Mouse (Mus musculus): ENCODE results near the gene Slc25a47.
A peak's percentile ranks its signal among the peaks of the same experiment; 100 is the strongest.

Slc25a47 gene

DNA sequence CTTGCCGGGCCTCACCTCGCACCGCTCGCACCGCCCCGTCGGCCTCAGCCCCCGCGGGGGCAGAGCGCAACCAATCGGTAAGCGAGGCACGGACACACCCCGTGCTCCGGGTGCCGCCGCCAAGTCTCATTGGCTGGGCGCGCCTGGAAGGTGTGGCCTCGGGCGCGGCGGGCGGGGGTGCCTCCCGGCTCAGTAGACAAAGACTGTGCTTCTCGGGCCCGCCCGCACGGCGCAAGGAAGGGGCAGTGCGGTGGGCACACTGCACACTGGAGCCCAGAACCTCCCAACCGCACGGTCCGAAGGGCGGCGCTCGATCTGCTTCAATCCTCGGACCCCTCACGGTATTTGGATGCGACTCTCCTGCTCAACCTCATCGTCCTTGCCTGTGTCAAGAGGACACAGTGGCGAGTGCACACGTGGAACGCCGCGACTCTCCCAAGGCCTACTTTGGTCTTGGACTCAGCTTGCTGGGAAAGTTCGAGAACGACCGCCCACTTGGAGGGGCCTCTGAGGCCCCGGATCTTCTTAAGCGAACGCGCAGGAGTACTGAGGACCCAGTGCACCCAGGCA, at the start of gene Slc25a47, which contains the start of gene Slc25a29:
TSS of gene Slc25a47 (plus strand) at position 207 of the 570 bp plus-strand sequence.
TSS of gene Slc25a29 (minus strand) at position 44 of the 570 bp plus-strand sequence.
- peak; percentile 97 for DNase-seq

- no peak for DNase-seq
These were observed 48.5 kb upstream of the Slc25a47 start for GRCm38 (mm10) chr12:108787329-108787728.

DNA sequence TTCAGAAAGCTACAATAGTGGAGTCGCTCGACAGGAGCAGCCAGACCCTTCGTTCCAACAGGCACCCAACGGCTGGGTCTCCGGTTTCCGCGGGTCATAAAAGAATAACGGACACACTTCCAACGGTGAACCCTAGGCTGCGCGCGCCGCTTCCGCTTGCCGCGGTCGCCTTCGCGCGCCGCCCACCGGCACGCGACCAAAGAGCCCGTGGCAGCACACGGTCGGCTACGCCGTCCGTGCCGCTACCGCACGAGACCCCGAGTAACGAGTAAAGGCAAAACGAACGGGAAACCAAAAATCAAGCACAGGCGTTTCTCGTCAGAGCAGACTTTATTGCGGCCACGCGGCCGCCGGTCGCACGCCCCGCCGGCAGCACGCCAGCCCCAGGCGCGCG, 43.7 kb upstream of the Slc25a47 start:
- peak; percentile 77 for DNase-seq

DNA sequence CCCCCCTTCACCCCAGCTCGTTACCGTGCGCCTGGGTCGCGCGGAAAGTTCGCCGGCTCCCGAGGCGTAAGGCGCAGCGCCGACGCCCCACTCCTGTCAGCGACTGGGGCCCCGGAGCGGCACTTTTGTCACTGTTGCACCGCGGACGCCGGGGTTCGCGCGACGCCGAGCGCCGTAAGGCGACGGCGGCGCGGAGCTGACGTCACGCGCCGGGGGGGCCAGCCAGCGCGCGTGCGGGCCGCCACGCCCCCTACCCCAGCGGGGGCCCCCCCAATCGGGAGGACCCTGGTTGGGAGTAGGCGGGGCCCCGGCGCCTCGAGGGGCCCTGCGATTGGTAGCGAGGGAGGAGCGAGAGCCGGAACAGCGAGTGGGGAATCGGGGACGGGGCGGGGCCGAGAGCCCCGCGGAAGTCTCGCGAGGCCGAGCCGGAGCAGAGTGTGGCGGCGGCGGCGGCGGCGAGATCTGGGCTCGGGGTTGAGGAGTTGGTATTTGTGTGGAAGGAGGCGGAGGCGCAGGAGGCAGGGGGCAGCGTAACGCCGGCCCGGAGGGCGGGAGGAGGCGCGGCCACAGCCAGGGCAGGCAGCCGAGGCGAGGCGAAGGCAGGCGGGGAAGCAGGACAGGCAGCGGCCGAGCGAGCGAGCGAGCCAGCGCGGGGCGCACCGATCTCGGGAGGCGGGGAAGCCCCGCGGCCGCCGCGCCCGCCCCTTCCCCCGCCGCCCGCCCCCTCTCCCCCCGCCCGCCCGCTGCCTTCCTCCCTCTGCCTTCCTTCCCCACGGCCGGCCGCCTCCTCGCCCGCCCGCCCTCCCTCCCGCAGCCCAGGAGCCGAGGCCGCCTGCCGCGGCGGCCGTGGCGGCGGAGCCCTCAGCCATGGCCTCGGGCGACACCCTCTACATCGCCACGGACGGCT, 43.0 kb upstream of the Slc25a47 start, which contains the start of gene Yy1:
TSS of gene Yy1 (plus strand) at position 428 of the 907 bp plus-strand sequence.
- peak; percentile 98 for DNase-seq

DNA sequence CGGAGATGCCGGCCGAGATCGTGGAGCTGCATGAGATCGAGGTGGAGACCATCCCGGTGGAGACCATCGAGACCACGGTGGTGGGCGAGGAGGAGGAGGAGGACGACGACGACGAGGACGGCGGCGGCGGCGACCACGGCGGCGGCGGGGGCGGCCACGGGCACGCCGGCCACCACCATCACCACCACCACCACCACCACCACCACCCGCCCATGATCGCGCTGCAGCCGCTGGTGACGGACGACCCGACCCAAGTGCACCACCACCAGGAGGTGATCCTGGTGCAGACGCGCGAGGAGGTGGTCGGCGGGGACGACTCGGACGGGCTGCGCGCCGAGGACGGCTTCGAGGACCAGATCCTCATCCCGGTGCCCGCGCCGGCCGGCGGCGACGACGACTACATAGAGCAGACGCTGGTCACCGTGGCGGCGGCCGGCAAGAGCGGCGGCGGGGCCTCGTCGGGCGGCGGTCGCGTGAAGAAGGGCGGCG, 42.3 kb upstream of the Slc25a47 start:
- peak; percentile 59 for DNase-seq

DNA sequence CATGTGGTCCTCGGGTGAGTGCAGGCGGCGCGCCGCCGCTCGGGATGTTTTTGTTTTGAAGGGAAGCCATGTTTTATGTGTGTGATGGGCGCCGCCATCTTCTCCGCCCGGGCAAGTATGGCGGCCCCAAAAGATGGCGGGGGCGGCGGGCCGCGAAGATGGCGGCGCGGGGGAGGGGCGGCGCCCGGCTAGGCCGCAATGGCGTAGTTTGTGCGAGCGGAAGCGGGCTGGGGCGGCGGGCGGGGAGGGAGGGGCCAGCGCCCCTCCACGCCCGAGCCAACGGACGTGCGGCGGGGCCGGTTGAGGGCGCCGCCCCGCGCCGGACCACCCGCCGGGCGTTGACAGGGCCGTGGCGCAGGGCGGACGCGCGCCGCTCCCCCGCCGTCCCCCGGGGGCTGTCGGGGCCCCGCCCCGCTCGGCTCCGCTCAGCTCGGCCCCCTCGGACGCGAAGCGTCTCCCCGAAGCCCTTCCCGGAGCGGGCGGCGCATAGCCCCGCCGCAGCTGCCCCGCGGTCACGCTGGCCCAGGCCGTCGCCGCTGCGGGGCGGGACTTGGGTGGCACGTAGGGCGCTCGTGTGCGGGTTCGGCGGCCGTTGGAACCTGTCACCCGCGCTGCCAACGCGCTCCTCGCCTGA, 41.7 kb upstream of the Slc25a47 start:
- DNase-seq: peak; percentile 81

GRCm38 (mm10) chr12:108794979-108795537, 40.8 kb upstream of the Slc25a47 start:
- DNase-seq: no peak

DNA sequence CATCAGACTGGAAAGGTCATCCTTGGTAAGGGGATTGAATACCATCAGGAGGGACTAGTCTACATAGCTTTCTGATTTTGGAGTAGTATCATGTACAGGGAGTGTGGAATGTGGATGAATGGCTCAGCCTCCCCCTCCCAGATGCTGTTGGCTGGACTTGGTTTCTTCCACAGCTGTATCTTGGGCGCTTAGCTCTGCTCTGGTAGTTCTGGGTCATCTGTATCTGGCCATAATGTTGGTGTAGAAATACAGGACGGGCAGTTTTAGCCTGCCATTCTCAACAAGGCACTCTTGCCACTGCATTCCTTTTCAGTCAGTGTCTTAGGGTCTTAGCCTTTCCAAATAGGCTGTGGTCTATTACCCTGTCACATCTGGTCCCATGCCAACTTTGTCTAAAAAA, 34.2 kb upstream of the Slc25a47 start:
- DNase-seq: no peak

DNA sequence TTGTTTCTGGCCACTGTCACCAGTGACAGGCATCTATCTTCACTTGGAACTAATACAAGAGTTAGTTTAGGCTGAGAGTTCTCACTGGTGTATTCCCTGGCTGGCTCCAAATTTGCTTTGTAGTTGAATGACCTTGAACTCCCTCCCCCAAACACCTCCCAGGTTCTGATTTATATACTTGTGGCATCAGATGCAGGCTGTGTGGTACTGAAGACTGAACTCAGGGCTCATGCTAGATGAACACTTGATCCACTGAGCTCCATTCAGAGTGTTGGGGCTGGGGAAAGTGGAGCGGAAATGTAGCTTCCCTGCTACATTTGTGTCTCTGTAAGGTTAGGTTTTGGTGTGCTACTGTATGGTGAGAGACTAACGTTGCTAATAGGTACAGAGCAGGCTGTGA, 31.5 kb upstream of the Slc25a47 start:
- no peak for DNase-seq

- DNase-seq: no peak
These were observed 27.4 kb upstream of the Slc25a47 start for GRCm38 (mm10) chr12:108808465-108808864.

- DNase-seq: no peak
These were observed 26.1 kb upstream of the Slc25a47 start for GRCm38 (mm10) chr12:108809771-108810170.

DNA sequence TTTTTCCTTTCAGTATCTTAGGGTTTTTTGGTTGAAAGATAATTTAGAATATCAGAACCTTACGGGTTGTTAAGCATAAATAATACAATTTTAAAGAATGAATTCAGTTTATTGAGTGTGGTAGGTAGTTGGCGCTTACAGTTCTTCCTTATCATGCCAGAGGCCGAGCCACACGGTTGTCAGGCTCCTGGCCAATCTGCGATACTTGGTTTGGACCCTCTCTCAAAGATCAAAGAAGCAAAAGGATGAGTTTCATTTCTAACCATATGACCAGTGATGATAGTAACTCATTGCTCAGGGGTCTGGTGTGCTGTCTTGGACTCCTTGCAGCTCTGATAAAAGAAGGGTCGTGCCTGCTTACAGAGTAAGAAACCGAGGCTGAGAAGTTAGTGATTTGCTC, 25.5 kb upstream of the Slc25a47 start:
- DNase-seq: no peak

DNA sequence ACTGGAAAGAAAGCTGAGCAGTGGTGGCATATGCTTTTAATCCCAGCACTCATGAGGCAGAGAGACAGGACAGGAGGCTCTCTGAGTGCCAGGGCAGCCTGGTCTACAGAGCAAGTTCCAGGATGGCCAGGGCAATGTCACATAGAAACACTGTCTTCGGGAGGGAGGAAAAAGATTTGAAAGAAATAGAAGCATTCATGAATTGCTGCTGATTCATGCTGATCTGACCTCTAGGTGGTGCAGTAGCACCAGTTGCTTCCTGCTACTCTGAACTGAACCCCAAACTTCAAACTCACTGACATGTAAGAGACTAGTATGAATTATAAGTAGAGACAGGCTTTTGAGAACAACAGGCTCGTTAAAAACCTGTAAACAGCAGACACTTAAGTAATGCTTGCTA, 24.7 kb upstream of the Slc25a47 start:
- DNase-seq: no peak

DNA sequence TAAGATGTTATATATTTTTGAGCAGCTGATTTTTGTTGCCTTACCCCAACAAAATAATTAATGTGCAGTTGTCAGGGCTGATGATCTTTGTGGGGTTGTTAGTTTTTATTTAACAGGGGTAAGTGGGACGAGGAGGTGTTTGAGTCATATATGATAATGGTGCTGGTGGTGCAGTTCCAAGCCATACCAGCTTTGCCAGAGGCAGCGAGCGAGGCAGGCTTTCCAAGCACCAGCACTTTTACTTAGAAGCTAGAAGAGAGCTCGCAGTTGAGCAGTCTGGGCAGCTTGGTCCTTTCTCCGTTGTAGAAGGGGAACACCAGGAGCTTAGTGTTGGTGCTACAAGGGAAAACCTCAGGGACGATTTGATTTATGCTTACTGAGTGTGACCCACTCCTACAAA, 23.4 kb upstream of the Slc25a47 start:
- no peak for DNase-seq

- DNase-seq: no peak
These were observed 21.4 kb upstream of the Slc25a47 start for GRCm38 (mm10) chr12:108814470-108814869.

GRCm38 (mm10) chr12:108816569-108816968, 19.3 kb upstream of the Slc25a47 start:
- no peak for DNase-seq

DNA sequence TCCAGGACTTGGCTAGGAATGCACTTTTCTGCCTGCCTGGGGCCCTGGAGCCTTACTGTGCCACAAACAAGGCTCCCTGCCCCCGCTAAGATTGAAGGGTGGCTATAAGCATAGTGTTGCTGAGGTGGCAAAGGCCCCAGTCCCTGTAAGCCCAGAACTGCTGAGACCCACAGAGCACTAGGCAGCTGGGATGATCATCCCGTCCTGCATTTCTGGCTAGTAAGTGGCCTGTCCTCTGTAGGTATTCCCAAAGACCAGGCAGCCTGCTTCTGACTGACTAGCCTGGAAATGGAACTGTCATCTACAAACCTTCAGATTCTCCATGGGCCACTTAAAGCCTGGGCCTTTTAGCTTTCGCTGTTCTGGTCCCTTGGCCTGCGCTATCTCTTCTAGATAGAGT, 15.4 kb upstream of the Slc25a47 start:
- no peak for DNase-seq

- DNase-seq: no peak
These were observed 12.8 kb upstream of the Slc25a47 start for GRCm38 (mm10) chr12:108823036-108823435.

GRCm38 (mm10) chr12:108824225-108824874, 11.5 kb upstream of the Slc25a47 start:
- no peak for DNase-seq

DNA sequence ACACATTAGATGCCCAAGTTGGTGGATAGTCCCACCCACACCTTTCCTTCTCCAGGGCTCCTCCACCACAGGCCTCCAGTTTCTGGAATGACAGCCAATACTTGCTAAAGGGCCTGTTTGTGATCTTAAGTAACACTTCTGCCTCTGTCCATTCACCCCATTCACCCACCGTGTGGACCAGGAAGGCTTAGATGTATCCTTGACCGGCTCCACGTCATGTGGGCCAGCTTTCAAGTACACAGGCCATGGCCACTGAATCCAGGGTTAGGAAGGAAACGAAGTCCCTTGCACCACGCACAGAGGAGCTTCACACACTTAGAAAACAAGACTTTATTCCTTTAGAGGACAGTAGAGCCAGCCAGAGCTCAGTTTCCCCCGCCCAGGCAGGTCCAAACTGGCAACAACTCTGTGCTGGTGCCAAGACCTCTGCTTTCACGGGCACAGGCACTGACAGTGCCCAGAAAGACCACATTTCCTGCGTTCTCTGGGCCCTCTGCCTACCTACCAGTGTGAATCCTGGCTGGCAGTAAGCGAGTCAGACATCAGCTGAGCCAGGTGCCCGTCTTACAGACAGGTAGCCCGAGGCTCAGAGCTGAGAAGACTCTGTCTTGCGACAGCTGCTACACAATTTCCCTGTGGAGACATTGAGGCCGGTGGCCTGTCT, 10.2 kb upstream of the Slc25a47 start:
- no peak for DNase-seq

DNA sequence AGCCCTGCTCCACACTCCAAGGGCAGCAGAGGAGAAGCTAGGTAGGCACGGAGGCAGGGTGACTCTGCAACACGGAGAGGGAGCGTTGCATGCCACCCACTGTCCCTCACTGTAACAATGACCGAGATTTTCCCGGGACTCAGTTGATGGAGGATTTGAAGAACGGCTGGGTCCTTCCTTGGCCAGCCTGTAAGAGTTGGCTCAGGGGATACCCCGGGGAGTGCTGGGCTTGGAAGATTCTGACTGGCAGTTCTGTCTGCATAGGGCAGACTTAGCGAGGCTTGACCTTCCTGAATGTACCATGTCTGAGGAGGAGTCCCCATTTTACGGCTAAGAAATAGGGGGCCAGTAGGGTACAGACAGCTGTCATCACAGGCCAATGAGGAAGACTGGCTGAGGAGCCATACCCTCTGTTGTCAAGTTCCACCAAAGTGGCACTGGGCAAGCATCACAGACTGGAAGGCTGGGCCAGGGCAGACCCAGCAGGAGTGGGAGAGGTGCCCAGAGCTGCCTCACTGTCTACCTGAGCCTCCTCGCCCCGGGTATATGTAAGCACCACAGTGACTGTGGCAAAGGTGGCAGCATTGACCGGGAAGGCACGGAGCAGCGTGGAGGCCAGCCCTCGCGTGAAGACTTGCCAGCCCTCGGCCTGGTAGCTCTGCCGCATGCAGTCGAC, 9.4 kb upstream of the Slc25a47 start:
- peak; percentile 88 for DNase-seq
